Mouse (Mus musculus) embryonic facial prominence, embryonic 13.5 days (tissue): ENCODE measurements at regions not wholly inside any gene's neighbourhood (a gene's known extent, or its start where the extent isn't known, plus 50 kb on each side); places are given as distances from the start of the nearest gene placed in this dataset.
A peak's percentile ranks its signal among the peaks of the same experiment; 100 is the strongest.

ENCODE experiments used
- ATAC-seq: fragments of 200-750 bp; cut with Nextera tagmentation; 2 replicates; pipeline ENCODE4 v1.8.0; 2017; ENCODE audit warnings: low read depth; ENCODE audit not compliant: insufficient number of reproducible peaks, insufficient read depth, low FRiP score, low TSS enrichment
- H3K27ac ChIP-seq: fragments of 300-500 bp; sonication (generic); 2 replicates; pipeline ENCODE4 v1.5.1; 2015; ENCODE audit warnings: moderate library complexity, mild to moderate bottlenecking, inconsistent platforms
- H3K27me3 ChIP-seq: fragments of 300-500 bp; sonication (generic); 2 replicates; pipeline ENCODE4 v1.6.1; 2015; ENCODE audit warnings: mild to moderate bottlenecking, inconsistent platforms
- H3K36me3 ChIP-seq: fragments of 300-500 bp; sonication (generic); 2 replicates; pipeline ENCODE4 v1.6.1; 2015; ENCODE audit warnings: mild to moderate bottlenecking, inconsistent platforms
- H3K4me1 ChIP-seq: fragments of 300-500 bp; sonication (generic); 2 replicates; pipeline ENCODE4 v1.6.1; 2015; ENCODE audit warnings: inconsistent platforms
- H3K4me2 ChIP-seq: fragments of 300-500 bp; sonication (generic); 2 replicates; pipeline ENCODE4 v1.6.1; 2015; ENCODE audit warnings: moderate library complexity, mild to moderate bottlenecking, inconsistent platforms
- H3K4me3 ChIP-seq: fragments of 300-500 bp; sonication (generic); 2 replicates; pipeline ENCODE4 v1.5.1; 2015; ENCODE audit warnings: mild to moderate bottlenecking, inconsistent platforms
- H3K9ac ChIP-seq: fragments of 300-500 bp; sonication (generic); 2 replicates; pipeline ENCODE4 v1.6.1; 2015; ENCODE audit warnings: mild to moderate bottlenecking, inconsistent platforms
- H3K9me3 ChIP-seq: fragments of 300-500 bp; sonication (generic); 2 replicates; pipeline ENCODE4 v1.6.1; 2016; ENCODE audit warnings: inconsistent platforms
- WGBS: fragments of 180-500 bp; shearing (Covaris S2); methylation state at CpG from one replicate; pipeline ENCODE4 v1.1.7; 2015; ENCODE audit warnings: mixed read lengths; 5-methylcytosine and 5-hydroxymethylcytosine counted together

GRCm38 (mm10) chr15:38410462-38410861 is 985.1 kb downstream of the 4930447A16Rik start:
- Histone ChIP-seq H3K27ac (no peak overlapping the region), H3K9ac (no peak overlapping the region), H3K36me3 (no peaks in the 10 kb centered on the region), H3K4me3 (no peak overlapping the region), H3K9me3 (no peaks in the 10 kb centered on the region), H3K27me3 (no peaks in the 10 kb centered on the region), H3K4me1 (peaks cover 22% of the 10 kb centered on the region), H3K4me2 (no peak overlapping the region)
- no peak for ATAC-seq
- WGBS, result 83% methylated on average over 1 of the region's 1 CpGs

DNA sequence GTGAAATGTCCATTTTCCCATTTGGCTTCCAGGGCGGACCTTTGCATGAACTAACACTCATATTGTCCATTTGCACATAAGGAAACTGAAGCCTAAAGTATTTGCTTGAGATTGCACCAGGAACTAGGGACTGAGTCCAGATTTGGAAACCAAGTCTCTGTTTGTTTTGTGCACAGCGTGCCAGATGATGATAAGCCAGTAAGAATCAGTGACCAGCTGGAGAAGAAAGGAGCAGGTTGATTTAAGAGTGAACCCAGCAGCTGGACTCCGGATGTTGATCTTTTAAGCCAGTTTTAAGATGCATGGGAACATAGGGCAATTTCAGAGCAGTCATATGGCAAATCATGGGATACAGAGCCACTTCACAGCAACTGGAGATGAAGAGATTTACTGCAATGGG is 987.1 kb downstream of the 4930447A16Rik start:
- no peaks in the 10 kb centered on the region for H3K9me3 ChIP-seq
- WGBS, result 90% methylated on average over 3 of the region's 3 CpGs
- ATAC-seq, result no peak
- peaks cover 7% of the 10 kb centered on the region for H3K4me1 ChIP-seq
- no peak overlapping the region for H3K4me3 ChIP-seq
- H3K36me3 ChIP-seq, result no peaks in the 10 kb centered on the region
- no peak overlapping the region for H3K27ac ChIP-seq
- no peaks in the 10 kb centered on the region for H3K27me3 ChIP-seq
- no peak overlapping the region for H3K9ac ChIP-seq
- no peak overlapping the region for H3K4me2 ChIP-seq

DNA sequence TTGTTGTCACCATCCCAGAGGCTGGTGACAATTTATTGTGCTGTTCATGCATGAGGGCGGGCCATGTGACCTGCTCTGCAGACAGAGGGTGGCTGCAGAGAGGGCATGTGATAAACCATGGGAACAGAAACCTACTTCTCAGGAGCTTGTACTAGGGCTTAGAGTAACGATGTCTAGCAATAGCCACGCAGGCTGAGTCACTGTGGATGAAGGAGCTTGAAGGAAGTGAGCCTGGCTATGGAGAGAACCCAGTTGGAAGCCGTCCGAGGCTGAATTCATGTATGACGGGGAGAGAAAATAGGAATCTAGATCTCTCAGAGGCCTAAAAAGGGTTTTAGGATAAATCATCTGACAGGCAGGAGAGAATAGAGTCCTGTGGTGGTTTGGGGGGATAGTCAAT is 988.0 kb downstream of the 4930447A16Rik start:
- no peak for ATAC-seq
- WGBS, result 92% methylated on average over 6 of the region's 6 CpGs

DNA sequence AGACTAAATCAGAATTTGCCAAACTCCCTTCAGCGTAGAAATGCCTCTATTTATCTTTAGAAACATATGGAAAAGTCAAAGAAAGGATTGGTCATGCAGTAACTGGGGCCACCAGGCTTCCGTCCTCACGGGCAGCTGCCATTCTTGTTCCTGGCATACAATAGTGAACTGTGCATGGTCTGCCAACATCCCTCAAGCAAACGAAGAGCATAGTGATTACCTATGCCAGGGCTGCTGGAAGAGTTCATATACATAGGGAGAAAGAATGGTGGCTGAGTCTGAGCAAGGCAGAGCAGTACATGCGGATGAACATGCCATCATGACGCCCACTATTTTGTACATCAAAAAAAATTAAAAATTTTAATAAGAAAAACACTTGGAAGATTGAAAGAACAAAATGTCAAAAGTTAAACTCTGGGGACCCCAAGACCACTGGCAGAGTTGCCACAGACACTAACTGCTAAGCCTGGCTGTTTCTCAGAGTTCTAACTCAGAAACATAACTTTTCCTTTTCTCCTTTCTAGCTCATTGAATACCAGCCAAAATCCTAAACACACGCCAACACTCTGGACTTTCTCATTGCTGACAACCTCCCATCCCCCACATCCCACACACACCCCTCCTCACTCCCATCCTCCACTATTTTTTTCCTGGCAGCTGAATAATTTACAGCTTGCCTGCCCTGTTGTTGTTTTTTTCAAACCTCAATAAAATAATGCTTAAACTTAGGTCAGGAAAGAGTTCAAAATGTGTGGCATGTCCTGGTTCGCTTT is 989.1 kb downstream of the 4930447A16Rik start:
- Histone ChIP-seq H3K4me2 (no peak overlapping the region), H3K27ac (0 out of 2 replicates have a peak overlapping the region, but pooled peaks have one; percentile 22), H3K36me3 (no peaks in the 10 kb centered on the region), H3K4me1 (peaks cover 6% of the 10 kb centered on the region), H3K9me3 (no peaks in the 10 kb centered on the region), H3K9ac (no peak overlapping the region), H3K4me3 (no peak overlapping the region), H3K27me3 (no peaks in the 10 kb centered on the region)
- 0 out of 2 replicates have a peak, but pooled peaks have one; percentile 64 for ATAC-seq
- 71% methylated on average over 8 of the region's 8 CpGs for WGBS

More for the DNA sequence above, 988.0 kb downstream of the 4930447A16Rik start:
- no peaks in the 10 kb centered on the region for H3K27me3 ChIP-seq
- peaks cover 6% of the 10 kb centered on the region for H3K4me1 ChIP-seq
- no peak overlapping the region for H3K9ac ChIP-seq
- no peak overlapping the region for H3K4me2 ChIP-seq
- H3K9me3 ChIP-seq, result no peaks in the 10 kb centered on the region
- no peak overlapping the region for H3K4me3 ChIP-seq
- no peaks in the 10 kb centered on the region for H3K36me3 ChIP-seq
- H3K27ac ChIP-seq, result no peak overlapping the region

DNA sequence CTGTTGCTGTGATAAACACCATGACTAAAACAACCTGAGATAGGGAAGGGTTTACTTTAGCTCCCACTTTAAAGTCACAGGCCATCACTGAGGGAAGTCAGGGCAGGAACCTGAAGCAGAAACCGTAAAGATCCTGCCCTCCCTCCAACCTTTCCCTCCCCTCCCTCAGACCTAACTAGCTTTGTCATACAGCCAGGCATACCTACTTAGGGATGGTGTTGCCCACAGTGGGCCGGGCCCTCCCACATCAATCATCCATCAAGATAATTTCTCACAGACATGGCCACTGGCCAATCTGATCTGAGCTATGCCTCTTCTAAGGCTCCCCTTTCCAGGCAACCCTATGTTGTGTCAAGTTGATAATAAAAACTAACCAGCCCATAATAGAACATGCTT is 989.7 kb downstream of the 4930447A16Rik start:
- Histone ChIP-seq H3K4me3 (no peak overlapping the region), H3K36me3 (no peaks in the 10 kb centered on the region), H3K9me3 (no peaks in the 10 kb centered on the region), H3K27ac (peak overlapping the region; percentile 22; the same call in 1 of the 2 replicates), H3K27me3 (no peaks in the 10 kb centered on the region), H3K9ac (no peak overlapping the region), H3K4me1 (peaks cover 6% of the 10 kb centered on the region), H3K4me2 (no peak overlapping the region)
- no peak for ATAC-seq
- 51% methylated on average over 2 of the region's 2 CpGs for WGBS

DNA sequence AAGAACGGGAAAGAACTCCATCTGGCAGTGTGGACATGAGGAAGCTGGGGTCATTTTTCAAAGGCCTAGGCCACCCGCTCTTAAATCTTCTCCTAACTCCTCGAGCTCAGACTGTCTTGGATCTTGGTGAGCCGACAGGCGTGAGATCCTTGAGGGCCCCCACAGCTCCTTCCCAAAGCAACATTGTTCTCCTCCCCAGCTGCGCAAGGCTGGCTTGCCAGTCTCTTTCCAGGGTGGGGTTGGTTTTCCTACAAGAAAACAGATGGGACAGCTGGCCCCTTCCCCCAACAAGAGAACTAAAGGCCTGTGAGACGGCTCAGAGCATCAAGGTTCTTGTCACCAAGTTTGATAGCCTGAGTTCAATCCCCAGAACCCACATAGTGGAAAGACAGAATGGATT is 994.3 kb downstream of the 4930447A16Rik start:
- no peak overlapping the region for H3K27ac ChIP-seq
- no peaks in the 10 kb centered on the region for H3K9me3 ChIP-seq
- no peak for ATAC-seq
- H3K4me3 ChIP-seq, result no peak overlapping the region
- H3K4me1 ChIP-seq, result peaks cover 11% of the 10 kb centered on the region
- H3K36me3 ChIP-seq, result no peaks in the 10 kb centered on the region
- no peak overlapping the region for H3K4me2 ChIP-seq
- H3K9ac ChIP-seq, result no peak overlapping the region
- H3K27me3 ChIP-seq, result no peaks in the 10 kb centered on the region
- 59% methylated on average over 7 of the region's 7 CpGs for WGBS

DNA sequence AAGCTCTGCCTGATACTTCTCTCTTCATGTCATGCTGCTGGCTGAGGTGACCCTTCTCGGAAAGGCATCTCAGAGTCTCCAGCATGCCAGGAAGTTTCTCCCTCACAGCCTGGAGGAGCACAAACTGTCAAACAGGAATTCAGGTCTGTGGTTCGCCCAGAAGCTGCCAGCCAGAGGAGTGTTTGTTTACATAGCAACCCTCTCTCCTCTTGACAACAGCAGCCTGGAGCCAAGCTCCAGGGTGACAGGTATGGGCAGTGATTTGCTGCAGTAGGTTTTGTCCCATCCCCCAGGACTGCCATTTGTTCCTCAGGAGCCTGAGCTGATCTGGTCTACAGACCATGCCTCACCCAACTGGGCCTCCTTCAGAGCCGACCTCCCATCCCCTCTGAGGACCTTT is 995.4 kb downstream of the 4930447A16Rik start:
- Histone ChIP-seq H3K27me3 (no peaks in the 10 kb centered on the region), H3K4me1 (peaks cover 11% of the 10 kb centered on the region), H3K36me3 (no peaks in the 10 kb centered on the region), H3K27ac (no peak overlapping the region), H3K4me3 (no peak overlapping the region), H3K9me3 (no peaks in the 10 kb centered on the region), H3K4me2 (no peak overlapping the region), H3K9ac (no peak overlapping the region)
- WGBS, result 34% methylated on average over 3 of the region's 3 CpGs
- ATAC-seq, result no peak

GRCm38 (mm10) chr15:38422741-38423140 is 997.4 kb downstream of the 4930447A16Rik start:
- no peak overlapping the region for H3K4me2 ChIP-seq
- peaks cover 11% of the 10 kb centered on the region for H3K4me1 ChIP-seq
- H3K9ac ChIP-seq, result no peak overlapping the region
- WGBS, result 61% methylated on average over 6 of the region's 6 CpGs
- no peaks in the 10 kb centered on the region for H3K36me3 ChIP-seq
- ATAC-seq, result no peak
- H3K4me3 ChIP-seq, result no peak overlapping the region
- H3K27ac ChIP-seq, result no peak overlapping the region
- no peaks in the 10 kb centered on the region for H3K9me3 ChIP-seq
- H3K27me3 ChIP-seq, result no peaks in the 10 kb centered on the region

- WGBS, result 61% methylated on average over 4 of the region's 4 CpGs
These were observed 1000.2 kb downstream of the 4930447A16Rik start for GRCm38 (mm10) chr15:38425506-38425905.

DNA sequence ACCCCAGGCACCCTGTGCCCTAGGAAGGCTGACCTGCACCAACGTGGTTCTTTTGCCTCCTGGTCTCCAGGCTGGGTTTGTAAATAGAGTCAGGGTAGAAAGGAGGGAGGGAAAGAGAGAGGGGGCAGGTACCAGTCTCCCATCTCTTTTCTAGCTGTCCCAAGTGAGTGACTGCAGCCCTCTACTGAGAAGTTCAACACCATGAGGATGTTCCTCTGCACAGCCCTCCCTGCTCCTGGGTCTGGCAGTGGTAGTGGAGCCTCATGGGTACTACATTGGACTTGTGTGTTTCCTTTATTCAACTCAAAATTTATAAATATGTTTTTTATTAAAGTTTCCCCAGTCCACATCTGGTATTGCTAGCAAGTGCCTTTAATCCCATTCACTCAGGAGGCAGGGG is 1002.6 kb downstream of the 4930447A16Rik start:
- no peaks in the 10 kb centered on the region for H3K36me3 ChIP-seq
- no peak for ATAC-seq
- H3K4me1 ChIP-seq, result no peaks in the 10 kb centered on the region
- H3K4me2 ChIP-seq, result no peak overlapping the region
- H3K27me3 ChIP-seq, result no peaks in the 10 kb centered on the region
- no peak overlapping the region for H3K9ac ChIP-seq
- 48% methylated on average over 1 of the region's 1 CpGs for WGBS
- no peak overlapping the region for H3K27ac ChIP-seq
- H3K4me3 ChIP-seq, result no peak overlapping the region
- no peaks in the 10 kb centered on the region for H3K9me3 ChIP-seq

More at GRCm38 (mm10) chr15:38425506-38425905, 1000.2 kb downstream of the 4930447A16Rik start:
- H3K9ac ChIP-seq, result no peak overlapping the region
- H3K9me3 ChIP-seq, result no peaks in the 10 kb centered on the region
- no peak overlapping the region for H3K4me2 ChIP-seq
- H3K4me1 ChIP-seq, result peaks cover 7% of the 10 kb centered on the region
- H3K27ac ChIP-seq, result no peak overlapping the region
- H3K27me3 ChIP-seq, result no peaks in the 10 kb centered on the region
- no peaks in the 10 kb centered on the region for H3K36me3 ChIP-seq
- H3K4me3 ChIP-seq, result no peak overlapping the region
- ATAC-seq, result no peak

GRCm38 (mm10) chr15:38431668-38432067 is 1006.3 kb downstream of the 4930447A16Rik start:
- no peak for ATAC-seq
- Histone ChIP-seq H3K27me3 (no peaks in the 10 kb centered on the region), H3K4me2 (no peak overlapping the region), H3K4me3 (no peak overlapping the region), H3K9me3 (peaks cover 6% of the 10 kb centered on the region; the same call in 1 of the 2 replicates), H3K4me1 (no peaks in the 10 kb centered on the region), H3K36me3 (no peaks in the 10 kb centered on the region), H3K9ac (no peak overlapping the region), H3K27ac (no peak overlapping the region)
- WGBS, result 68% methylated on average over 2 of the region's 2 CpGs

DNA sequence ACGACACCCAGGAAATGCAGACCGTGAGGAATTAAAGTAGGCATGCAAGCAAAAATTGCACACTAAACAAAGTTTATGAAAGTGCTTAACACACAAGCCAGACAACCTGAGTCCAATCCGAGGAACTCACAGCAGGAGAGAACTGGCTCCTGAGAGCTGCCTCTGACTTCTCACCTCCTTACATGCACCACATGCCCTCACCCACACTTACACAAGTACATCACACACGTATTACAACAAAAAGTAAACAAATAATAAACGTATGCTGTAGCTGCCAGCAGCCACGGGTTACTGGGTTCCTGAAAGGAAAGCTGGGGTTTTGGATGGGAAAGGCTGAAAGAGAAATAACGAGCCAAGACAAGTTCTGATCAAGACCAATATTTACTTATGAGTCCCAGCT is 1008.0 kb downstream of the 4930447A16Rik start:
- no peak overlapping the region for H3K27ac ChIP-seq
- ATAC-seq, result no peak
- H3K4me2 ChIP-seq, result no peak overlapping the region
- H3K36me3 ChIP-seq, result no peaks in the 10 kb centered on the region
- no peak overlapping the region for H3K4me3 ChIP-seq
- H3K4me1 ChIP-seq, result no peaks in the 10 kb centered on the region
- H3K9me3 ChIP-seq, result peaks cover 6% of the 10 kb centered on the region; the same call in 1 of the 2 replicates
- WGBS, result 90% methylated on average over 7 of the region's 7 CpGs
- H3K27me3 ChIP-seq, result no peaks in the 10 kb centered on the region
- no peak overlapping the region for H3K9ac ChIP-seq
